Mouse (Mus musculus): ENCODE measurements around the gene Tcaf2. TPM values are rescaled to one million over a fixed set of nuclear protein-coding genes. Genes with fewer than 3 reads are reported as not detected.

Gene Tcaf2
- polyA plus RNA-seq (2012; ENCODE audit: low replicate concordance), result 0.02 TPM in 1 of 2 replicates, not detected in the other

DNA sequence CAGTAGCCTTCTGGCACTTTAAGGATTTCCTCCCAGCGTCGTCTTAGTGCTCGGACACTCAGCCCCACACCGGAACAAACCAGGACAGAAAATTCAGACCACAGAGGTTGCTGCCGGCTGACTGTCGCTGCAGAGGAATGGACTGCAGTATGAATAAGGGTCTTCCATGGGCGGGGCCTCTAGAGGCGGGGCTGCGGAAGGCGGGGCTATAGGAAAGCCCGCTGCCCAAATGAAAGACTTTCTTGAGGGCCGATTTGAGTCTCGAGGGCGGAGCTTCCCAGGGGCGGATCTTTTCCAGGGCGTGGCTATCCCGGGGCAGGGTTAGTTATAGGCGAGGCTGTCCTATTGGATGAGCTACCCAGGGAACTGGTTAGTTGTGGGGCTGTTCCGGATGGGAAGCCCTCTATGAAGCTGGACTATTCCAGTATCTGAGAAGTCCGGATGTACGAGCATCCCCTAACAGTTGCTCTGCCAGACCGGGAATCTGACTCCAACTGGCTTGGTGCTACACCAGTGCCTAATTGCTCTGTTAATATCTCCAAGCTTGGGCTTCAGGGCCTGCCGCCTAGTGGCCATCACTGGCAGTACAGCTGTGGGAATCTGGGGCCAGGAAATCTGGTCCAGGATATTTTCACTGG is at the start of gene Tcaf2:
TSS of gene Tcaf2 (minus strand) at position 343 of the 638 bp plus-strand sequence.

DNA sequence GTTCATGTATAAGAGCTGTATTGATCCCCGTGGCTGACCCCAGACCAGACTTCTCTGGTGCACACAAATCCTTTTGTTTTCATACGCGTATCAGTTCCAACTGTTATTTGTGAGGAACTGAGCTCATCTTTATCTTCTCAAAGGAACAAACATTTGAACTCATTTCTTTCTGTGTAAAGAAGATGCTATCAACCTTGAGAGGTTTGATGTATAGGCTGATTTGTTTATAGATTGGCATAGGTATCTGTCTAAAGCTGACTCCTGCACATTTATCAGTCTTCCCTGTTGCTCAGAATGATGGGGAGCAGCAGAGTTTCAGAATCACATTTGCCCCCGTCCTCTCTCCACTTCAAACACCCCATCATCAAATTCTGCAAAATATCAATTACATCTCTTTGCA is 47.5 kb downstream of the Tcaf2 start, which contains the start of gene Tcaf3:
TSS of gene Tcaf3 (minus strand) at position 101 of the 400 bp plus-strand sequence.

Other genes with a start within 250 kb of the Tcaf2 start
- gene Tas2r143, start 245.0 kb downstream of the Tcaf2 start, polyA plus RNA-seq (2012; ENCODE audit: low replicate concordance), result not detected in 2 replicates
- not detected in 2 replicates for gene Tas2r135, start 239.8 kb downstream of the Tcaf2 start, polyA plus RNA-seq (2012; ENCODE audit: low replicate concordance)
- not detected in 2 replicates for gene Tas2r126, start 210.7 kb downstream of the Tcaf2 start, polyA plus RNA-seq (2012; ENCODE audit: low replicate concordance)
- not detected in 2 replicates for gene Olfr458, start 180.1 kb downstream of the Tcaf2 start, polyA plus RNA-seq (2012; ENCODE audit: low replicate concordance)
- not detected in 2 replicates for gene Olfr457, start 168.9 kb downstream of the Tcaf2 start, polyA plus RNA-seq (2012; ENCODE audit: low replicate concordance)
- not detected in 2 replicates for gene Olfr456, start 158.0 kb downstream of the Tcaf2 start, polyA plus RNA-seq (2012; ENCODE audit: low replicate concordance)
- gene Olfr455, start 97.7 kb downstream of the Tcaf2 start, polyA plus RNA-seq (2012; ENCODE audit: low replicate concordance), result not detected in 2 replicates
- not detected in 2 replicates for gene Tcaf3, start 47.6 kb downstream of the Tcaf2 start, polyA plus RNA-seq (2012; ENCODE audit: low replicate concordance)
- 0.10 TPM in 1 of 2 replicates, not detected in the other for gene Tcaf1, start 64.8 kb upstream of the Tcaf2 start, polyA plus RNA-seq (2012; ENCODE audit: low replicate concordance)
- gene Olfr453, start 94.1 kb upstream of the Tcaf2 start, polyA plus RNA-seq (2012; ENCODE audit: low replicate concordance), result not detected in 2 replicates
- not detected in 2 replicates for gene Olfr38, start 111.2 kb upstream of the Tcaf2 start, polyA plus RNA-seq (2012; ENCODE audit: low replicate concordance)
- not detected in 2 replicates for gene Olfr452, start 139.8 kb upstream of the Tcaf2 start, polyA plus RNA-seq (2012; ENCODE audit: low replicate concordance)
- gene Olfr450, start 166.7 kb upstream of the Tcaf2 start, polyA plus RNA-seq (2012; ENCODE audit: low replicate concordance), result not detected in 2 replicates
- not detected in 2 replicates for gene Olfr449, start 189.1 kb upstream of the Tcaf2 start, polyA plus RNA-seq (2012; ENCODE audit: low replicate concordance)
- not detected in 2 replicates for gene Olfr448, start 245.2 kb upstream of the Tcaf2 start, polyA plus RNA-seq (2012; ENCODE audit: low replicate concordance)

Data from hematopoietic multipotent progenitor cell, adult 10-12 weeks (in vitro differentiated cells).